Mouse (Mus musculus) embryonic fibroblast, embryonic 13.5 days (primary cell): ENCODE measurements at regions not wholly inside any gene's neighbourhood (a gene's known extent, or its start where the extent isn't known, plus 50 kb on each side); places are given as distances from the start of the nearest gene placed in this dataset.

Experiments used
- H3K27ac ChIP-seq: 2 replicates; pipeline ENCODE4 v1.5.1; 2012; ENCODE audit warnings: low read length, control low read depth, inconsistent platforms; ENCODE audit not compliant: insufficient read depth
- H3K4me1 ChIP-seq: 2 replicates; pipeline ENCODE4 v1.6.1; 2011; ENCODE audit warnings: low read length; ENCODE audit not compliant: control insufficient read depth, insufficient read depth
- H3K4me3 ChIP-seq: 2 replicates; pipeline ENCODE4 v1.5.1; 2011; ENCODE audit warnings: mild to moderate bottlenecking, control low read depth, low read length; ENCODE audit not compliant: insufficient read depth
- CTCF ChIP-seq: IDR thresholded peaks from 2 replicates; pipeline ENCODE4 v1.5.1; 2011; ENCODE audit warnings: mild to moderate bottlenecking, control low read depth, low read length, moderate library complexity, borderline replicate concordance; ENCODE audit not compliant: insufficient read depth
- POLR2A ChIP-seq: IDR thresholded peaks from 2 replicates; pipeline ENCODE4 v1.6.1; 2011; ENCODE audit warnings: low read depth, mild to moderate bottlenecking, control low read depth, low read length, moderate library complexity

DNA sequence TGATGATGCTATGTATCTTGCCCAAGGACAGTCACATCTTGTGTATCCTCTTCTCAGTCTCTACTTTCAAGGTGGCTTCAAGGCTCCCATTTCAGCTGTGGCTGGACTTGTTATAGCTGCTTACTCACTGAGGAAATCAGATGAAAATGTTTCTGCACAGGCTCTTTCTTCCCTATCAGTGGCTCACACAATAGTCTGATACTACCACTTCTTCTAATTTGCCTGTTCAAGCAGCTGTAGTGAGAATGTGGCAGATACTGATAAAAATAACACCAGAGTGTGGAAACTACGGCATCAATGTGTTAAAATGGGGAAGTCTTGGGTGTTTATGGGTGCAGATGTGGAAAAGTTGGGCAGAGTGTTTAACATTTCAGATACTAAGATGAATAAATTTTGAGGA lies 145.9 kb upstream of the Tusc1 start:
- Histone ChIP-seq H3K27ac (no peak overlapping the region), H3K4me3 (no peak overlapping the region), H3K4me1 (no peaks in the 10 kb centered on the region)
- TF ChIP-seq POLR2A (no peak), CTCF (no peak)

DNA sequence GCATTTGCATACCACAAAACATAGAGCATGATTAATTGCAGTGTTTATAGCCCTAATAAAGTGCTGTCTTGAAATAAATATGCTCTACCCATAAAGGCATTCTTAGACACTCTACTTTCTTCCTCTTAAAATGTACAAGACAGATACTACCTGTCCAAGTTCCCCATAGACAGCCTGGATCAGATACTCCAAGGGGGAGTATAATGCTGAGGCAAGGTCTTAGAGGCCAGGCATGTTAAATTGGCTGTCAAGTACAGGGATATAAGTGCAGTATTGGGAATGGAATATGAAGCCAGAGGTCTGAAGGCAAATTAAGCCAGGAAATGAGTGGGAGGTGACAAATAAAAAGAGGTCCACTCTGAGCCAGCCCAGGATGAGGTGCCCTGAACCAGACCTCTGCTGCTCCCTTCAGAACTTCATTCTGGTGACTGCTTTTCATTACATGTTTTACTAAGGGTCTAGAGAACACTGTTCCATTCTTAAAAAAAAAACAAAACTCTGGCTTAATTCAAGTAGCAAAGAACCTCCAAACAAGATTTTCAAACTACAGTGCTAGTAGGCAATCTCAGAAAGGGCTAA lies 142.0 kb upstream of the Tusc1 start:
- no peak for TF ChIP-seq CTCF
- Histone ChIP-seq H3K4me3 (no peak overlapping the region), H3K4me1 (no peaks in the 10 kb centered on the region), H3K27ac (no peak overlapping the region)

DNA sequence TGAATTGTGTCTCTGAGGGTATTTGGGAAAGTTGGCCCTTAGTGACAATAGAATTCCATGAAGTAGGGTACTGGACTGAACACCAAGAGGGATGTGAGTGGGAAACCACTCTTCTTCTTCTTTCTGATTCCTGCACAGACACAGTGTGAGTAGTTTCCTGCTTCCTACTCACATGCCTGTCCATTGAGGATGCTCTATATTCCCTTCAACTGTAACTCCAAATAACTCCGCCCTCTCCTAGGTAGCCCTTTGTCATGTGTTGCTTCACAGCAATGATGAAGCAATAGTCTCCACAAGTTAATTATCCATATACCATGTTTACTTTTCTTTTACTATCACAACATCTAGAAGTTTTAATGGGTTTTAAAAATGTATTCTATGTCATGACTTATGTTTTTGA lies 132.7 kb upstream of the Tusc1 start:
- TF ChIP-seq POLR2A (no peak), CTCF (no peak)
- no peak overlapping the region for H3K4me3 ChIP-seq

DNA sequence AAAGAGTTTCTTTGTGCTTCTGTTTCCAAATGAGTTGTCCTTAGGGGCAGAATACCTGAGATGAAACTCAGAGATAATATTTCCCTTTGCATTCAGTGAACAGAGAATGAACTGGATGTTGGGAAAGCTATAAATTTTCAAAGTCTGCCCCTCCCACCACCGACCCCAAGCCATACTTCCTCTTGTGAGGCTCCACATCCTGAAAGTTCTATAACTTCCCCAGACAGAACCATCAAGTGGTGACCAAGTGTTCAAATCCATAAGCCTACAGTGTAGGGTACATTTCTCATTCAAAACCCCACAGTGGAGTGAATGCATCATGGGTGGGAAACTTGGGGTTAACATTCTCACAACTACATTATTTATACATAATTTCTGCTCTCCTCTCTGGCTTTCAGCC lies 132.1 kb upstream of the Tusc1 start:
- TF ChIP-seq POLR2A (no peak), CTCF (no peak)
- no peak overlapping the region for H3K4me3 ChIP-seq
- H3K4me1 ChIP-seq, result no peaks in the 10 kb centered on the region
- no peak overlapping the region for H3K27ac ChIP-seq

More for the DNA sequence above, 132.7 kb upstream of the Tusc1 start:
- no peaks in the 10 kb centered on the region for H3K4me1 ChIP-seq
- H3K27ac ChIP-seq, result no peak overlapping the region

DNA sequence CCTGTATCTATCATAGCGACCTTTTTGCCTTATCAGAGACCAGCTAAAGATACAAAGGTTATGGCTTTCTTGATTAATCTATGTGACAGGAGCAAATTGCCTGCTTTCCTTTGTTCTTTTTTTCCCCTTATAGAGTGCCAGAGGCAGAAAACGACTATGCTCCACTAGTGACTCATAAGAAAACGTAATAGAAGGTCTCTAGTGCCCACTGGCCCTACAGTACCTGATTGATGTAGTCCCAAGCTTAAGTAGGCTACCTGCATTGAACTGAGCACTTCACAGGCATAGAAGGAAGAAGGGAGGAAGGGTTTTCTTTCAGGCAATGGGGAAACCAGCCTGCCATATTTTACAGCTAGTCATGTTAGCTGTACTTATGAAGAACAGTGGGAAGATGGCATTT lies 116.0 kb upstream of the Tusc1 start:
- Histone ChIP-seq H3K4me3 (no peak overlapping the region), H3K4me1 (no peaks in the 10 kb centered on the region), H3K27ac (no peak overlapping the region)
- no peak for TF ChIP-seq POLR2A
- TF ChIP-seq CTCF, result no peak

DNA sequence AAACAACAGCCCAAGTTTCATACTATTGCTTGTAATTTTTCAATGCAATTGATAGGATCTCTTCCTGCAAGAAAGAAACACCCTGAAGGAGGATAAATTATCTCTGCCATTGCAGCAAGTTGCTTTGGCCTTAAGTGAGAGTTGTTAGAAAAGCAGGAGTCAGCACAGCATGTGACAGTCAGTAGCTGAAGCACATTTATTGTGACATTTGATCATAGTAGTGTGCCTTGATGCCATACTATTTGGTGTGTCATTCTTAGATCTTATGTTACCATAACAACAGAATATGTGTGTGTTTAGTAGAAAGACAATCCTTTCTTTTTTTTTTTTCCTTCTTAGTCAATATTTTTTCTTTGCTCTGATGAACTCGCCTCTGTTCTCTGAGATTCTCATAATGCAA lies 115.5 kb upstream of the Tusc1 start:
- no peak overlapping the region for H3K27ac ChIP-seq
- H3K4me1 ChIP-seq, result no peaks in the 10 kb centered on the region
- TF ChIP-seq CTCF (no peak), POLR2A (no peak)
- no peak overlapping the region for H3K4me3 ChIP-seq

DNA sequence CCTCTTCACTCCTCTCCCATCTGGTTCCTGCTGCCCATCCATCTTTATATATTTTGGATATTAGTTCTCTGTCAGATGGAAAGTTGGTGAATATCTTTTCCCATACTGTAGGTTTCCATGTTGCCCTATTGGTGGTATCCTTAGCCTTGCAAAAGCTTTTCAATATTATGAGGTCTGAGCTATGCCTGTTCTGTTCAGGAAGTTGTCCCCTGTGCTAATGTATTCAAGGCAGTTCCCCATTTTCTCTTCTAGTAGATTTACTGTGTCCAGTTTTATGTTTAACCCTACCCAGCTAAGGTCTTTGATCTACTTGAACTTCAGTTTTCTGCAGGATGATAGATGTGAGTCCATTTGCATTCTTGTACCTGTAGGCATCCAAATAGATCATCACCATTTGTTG lies 109.4 kb upstream of the Tusc1 start:
- TF ChIP-seq POLR2A, result no peak
- TF ChIP-seq CTCF, result no peak
- Histone ChIP-seq H3K4me1 (no peaks in the 10 kb centered on the region), H3K27ac (no peak overlapping the region), H3K4me3 (no peak overlapping the region)

DNA sequence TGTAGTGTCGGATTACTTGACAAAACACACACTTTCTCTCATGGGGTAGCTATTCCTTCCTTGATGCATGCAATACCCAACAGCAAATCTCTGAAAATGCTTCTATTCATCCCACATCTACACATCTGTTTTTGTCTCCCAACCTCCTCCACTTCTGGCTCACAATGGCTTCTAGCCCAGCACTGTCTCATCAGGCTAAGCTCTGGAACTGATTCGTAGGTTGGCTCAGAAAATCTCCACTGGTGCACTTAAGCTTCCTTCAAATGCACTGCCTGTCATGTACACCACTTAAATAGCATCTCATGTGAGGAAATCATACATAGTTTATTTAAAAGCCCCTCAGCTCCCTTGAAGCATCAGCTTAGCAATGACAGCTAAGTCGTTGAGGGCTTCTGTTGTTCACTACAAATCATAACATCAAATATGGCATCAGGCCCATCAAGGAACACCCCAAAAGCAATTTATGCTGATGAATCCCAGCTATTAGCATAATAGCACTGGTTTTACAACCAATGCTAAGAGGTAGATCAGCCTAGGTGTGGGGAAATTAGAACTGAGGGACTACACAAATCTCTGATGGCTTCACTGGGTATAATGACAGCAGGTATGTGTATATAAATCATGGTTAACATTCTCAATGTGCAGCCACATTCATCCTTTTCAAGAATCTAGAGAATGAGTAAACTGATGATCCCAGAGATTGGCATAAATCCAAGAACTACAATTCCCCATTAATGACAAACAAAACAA lies 103.5 kb upstream of the Tusc1 start:
- Histone ChIP-seq H3K27ac (no peak overlapping the region), H3K4me1 (no peaks in the 10 kb centered on the region), H3K4me3 (no peak overlapping the region)
- TF ChIP-seq CTCF (no peak), POLR2A (no peak)

DNA sequence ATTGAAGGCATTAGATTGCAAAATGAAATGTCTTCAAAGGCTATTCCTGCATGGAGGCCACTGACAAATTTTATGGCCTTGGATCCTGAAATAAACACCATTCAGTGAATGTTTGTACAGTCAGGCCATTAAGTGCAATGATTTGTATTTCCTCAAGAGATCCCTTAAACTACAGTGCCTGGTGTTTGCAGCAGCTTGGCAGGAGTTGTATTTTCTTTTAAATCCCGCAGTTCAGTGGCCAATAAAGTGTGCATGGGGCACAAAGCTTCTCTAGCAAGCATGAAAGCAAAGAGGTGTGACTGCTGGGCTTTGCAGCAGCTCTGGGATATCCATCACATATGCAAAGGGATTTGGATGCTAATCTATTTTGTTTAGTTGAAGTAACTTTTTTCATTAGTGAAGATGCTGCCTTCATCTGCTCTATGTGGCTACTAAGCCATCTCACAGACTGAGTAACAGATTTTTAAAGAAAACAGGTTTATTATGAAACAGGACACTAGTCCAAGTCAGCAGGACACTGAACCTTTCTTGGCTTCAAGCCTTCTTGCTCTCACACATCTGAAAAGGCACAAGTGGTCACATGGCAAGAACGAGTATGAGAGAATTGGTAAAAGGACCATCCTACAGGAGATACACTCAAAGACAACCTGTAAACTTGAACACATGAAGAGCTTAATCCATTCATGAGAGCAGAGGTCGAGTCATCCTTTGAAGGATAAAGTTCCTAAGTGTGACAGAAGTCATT lies 102.2 kb upstream of the Tusc1 start:
- no peaks in the 10 kb centered on the region for H3K4me1 ChIP-seq
- H3K27ac ChIP-seq, result no peak overlapping the region
- no peak overlapping the region for H3K4me3 ChIP-seq
- TF ChIP-seq POLR2A (no peak), CTCF (no peak)

DNA sequence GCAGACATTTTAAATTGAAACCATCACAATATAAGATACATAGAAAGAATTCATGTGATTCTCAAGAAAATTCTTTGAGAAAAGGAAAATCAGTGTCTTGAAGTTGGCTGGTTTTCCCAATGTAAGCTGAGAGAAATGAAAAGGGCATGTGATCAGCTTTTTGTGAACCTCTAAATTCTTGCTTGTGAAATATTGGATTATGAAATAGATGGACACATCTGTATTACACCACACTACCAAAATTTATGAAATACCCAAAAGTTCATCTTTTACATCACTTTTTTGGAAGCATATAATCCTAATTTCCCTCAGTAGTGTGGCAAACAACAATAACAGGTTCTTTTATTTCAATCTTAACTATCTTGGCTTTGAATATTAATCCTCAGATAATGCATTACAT lies 77.4 kb upstream of the Tusc1 start:
- Histone ChIP-seq H3K4me3 (no peak overlapping the region), H3K4me1 (no peaks in the 10 kb centered on the region), H3K27ac (no peak overlapping the region)
- TF ChIP-seq POLR2A (no peak), CTCF (no peak)
